Mouse (Mus musculus): ENCODE results near the gene Rnf145.

GRCm38 (mm10) chr11:44532846-44533781 is 14.3 kb downstream of the Rnf145 start:
- TF ChIP-seq CTCF (IDR thresholded peaks at IDR 0.05; ENCODE audit: low read depth, low read length) = no peak
- no peak for TF ChIP-seq GATA2 (IDR thresholded peaks at IDR 0.05; ENCODE audit: borderline replicate concordance, low read depth, low read length)
- no peak for TF ChIP-seq TAL1 (conservative IDR thresholded peaks at IDR 0.05; ENCODE audit: low read depth, low read length)
- TF ChIP-seq POLR2AphosphoS5 (IDR thresholded peaks at IDR 0.05; ENCODE audit: insufficient replicate concordance, low read depth, low read length) = no peak

All from G1E (cell line).